ENCODE assay signal across 7 mouse cellular contexts in the genomic region with DNA sequence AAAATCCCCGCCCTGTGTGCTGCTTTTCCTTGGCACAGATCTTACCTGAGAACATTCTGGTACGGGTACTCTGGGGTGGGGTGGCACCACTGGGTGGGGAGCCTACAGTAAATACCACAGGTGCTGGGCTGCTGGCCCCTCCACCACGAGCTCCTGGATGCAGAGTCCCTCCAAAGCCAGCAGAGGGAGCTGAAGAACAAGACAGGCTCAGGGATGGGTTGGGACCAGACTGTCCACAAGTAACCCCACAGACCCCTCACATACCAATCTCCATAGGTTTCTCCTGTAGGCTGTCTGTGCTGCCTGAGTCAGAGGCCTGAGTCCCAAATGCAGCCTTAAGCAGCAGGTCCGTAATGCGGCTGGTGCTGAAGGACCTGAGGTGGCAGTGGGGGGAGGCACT. TPM values are rescaled to one million over a fixed set of nuclear protein-coding genes. Genes with fewer than 3 reads are reported as not detected.
DNase-seq lines count a peak whose midpoint lies in the region; ATAC-seq lines count a peak whose summit lies in the region.

No protein-coding gene starts in this region.

- DNase-seq in 416B (ENCODE audit: low read depth): peak; percentile 62
- DNase-seq in embryo, embryonic 10 days (ENCODE audit: low spot score): peak; percentile 79
- DNase-seq in heart, postnatal 10 days: peak; percentile 61 to 79
- peak; percentile 59 for DNase-seq in thymus, postnatal 4 days

- no peaks in the 10 kb centered on the region for H3K4me1 ChIP-seq in limb, embryonic 13.5 days
- H3K4me1 ChIP-seq in midbrain, embryonic 15.5 days: no peaks in the 10 kb centered on the region

- H3K9me3 ChIP-seq in limb, embryonic 13.5 days: no peaks in the 10 kb centered on the region
- no peaks in the 10 kb centered on the region for H3K9me3 ChIP-seq in midbrain, embryonic 15.5 days

- ATAC-seq in CD4-positive, CD25-positive, alpha-beta regulatory T cell, adult 4 months: peak; percentile 76
- peak; percentile 39; the same call in 1 of the 2 replicates for ATAC-seq in limb, embryonic 13.5 days (ENCODE audit: low FRiP score, low read depth)
- peak; percentile 30; the same call in 1 of the 2 replicates for ATAC-seq in midbrain, embryonic 15.5 days (replicated peaks)

- H3K4me3 ChIP-seq in limb, embryonic 13.5 days: no peak overlapping the region
- no peak overlapping the region for H3K4me3 ChIP-seq in midbrain, embryonic 15.5 days

- no peak overlapping the region for H3K9ac ChIP-seq in limb, embryonic 13.5 days
- H3K9ac ChIP-seq in midbrain, embryonic 15.5 days: no peak overlapping the region

- intact Hi-C loops in heart, postnatal 10 days (cut with DNase I): loop anchor here (2.0 to 5.0 kb wide), 2 partner anchors 134 to 469 kb away; no protein-coding TSS in a partner anchor

- H3K27ac ChIP-seq in limb, embryonic 13.5 days: no peak overlapping the region
- H3K27ac ChIP-seq in midbrain, embryonic 15.5 days: no peak overlapping the region

- WGBS in limb, embryonic 13.5 days: 64% methylated on average over 5 of the region's 5 CpGs
- 68% methylated on average over 5 of the region's 5 CpGs for WGBS in midbrain, embryonic 15.5 days

- peaks cover 94% of the 10 kb centered on the region for H3K36me3 ChIP-seq in limb, embryonic 13.5 days
- H3K36me3 ChIP-seq in midbrain, embryonic 15.5 days (replicated peaks): peaks cover 70% of the 10 kb centered on the region

- H3K4me2 ChIP-seq in limb, embryonic 13.5 days (replicated peaks): no peak overlapping the region
- H3K4me2 ChIP-seq in midbrain, embryonic 15.5 days: no peak overlapping the region

- no peaks in the 10 kb centered on the region for H3K27me3 ChIP-seq in limb, embryonic 13.5 days
- no peaks in the 10 kb centered on the region for H3K27me3 ChIP-seq in midbrain, embryonic 15.5 days (replicated peaks)

RNA-seq across cellular contexts. Expression of a gene that starts 8.2 kb away (rescaled TPM):
- 10 to 100 TPM; 20.6 to 24.6 TPM for polyA plus RNA-seq in CD4-positive, CD25-positive, alpha-beta regulatory T cell, adult 4 months (2017; shearing (Covaris generic))
- 10 to 100 TPM; 19.3 to 23.8 TPM for total RNA-seq in heart, postnatal 10 days (2021)
- polyA plus RNA-seq in limb, embryonic 13.5 days (2015; fragmentation: Nextera tagmentation; extraction: Ambion mirVana): 33.0 and 33.5 TPM in 2 replicates
- 23.0 and 23.1 TPM in 2 replicates for polyA plus RNA-seq in midbrain, embryonic 15.5 days (2015; fragmentation: Nextera tagmentation; extraction: Ambion mirVana)

RNA-seq across cellular contexts. Expression of a gene that starts 18.2 kb away (rescaled TPM):
- polyA plus RNA-seq in CD4-positive, CD25-positive, alpha-beta regulatory T cell, adult 4 months (2017; shearing (Covaris generic)): 10 to 100 TPM; 64.5 to 99.0 TPM
- total RNA-seq in heart, postnatal 10 days (2021): 10 to 100 TPM; 53.3 to 58.7 TPM
- 45.6 and 58.6 TPM in 2 replicates for polyA plus RNA-seq in limb, embryonic 13.5 days (2015; fragmentation: Nextera tagmentation; extraction: Ambion mirVana)
- 60.1 and 64.6 TPM in 2 replicates for polyA plus RNA-seq in midbrain, embryonic 15.5 days (2015; fragmentation: Nextera tagmentation; extraction: Ambion mirVana)

RNA-seq across cellular contexts. Expression of a gene that starts 21.2 kb away (rescaled TPM):
- 10 to 100 TPM; 10.4 to 15.7 TPM for polyA plus RNA-seq in CD4-positive, CD25-positive, alpha-beta regulatory T cell, adult 4 months (2017; shearing (Covaris generic))
- total RNA-seq in heart, postnatal 10 days (2021): 10 to 100 TPM; 70.5 to 75.6 TPM
- polyA plus RNA-seq in limb, embryonic 13.5 days (2015; fragmentation: Nextera tagmentation; extraction: Ambion mirVana): 21.5 and 22.8 TPM in 2 replicates
- 37.1 and 39.1 TPM in 2 replicates for polyA plus RNA-seq in midbrain, embryonic 15.5 days (2015; fragmentation: Nextera tagmentation; extraction: Ambion mirVana)

RNA-seq across cellular contexts. Expression of a gene that starts 50.9 kb away (rescaled TPM):
- 10 to 100 TPM; 42.4 to 43.5 TPM for polyA plus RNA-seq in CD4-positive, CD25-positive, alpha-beta regulatory T cell, adult 4 months (2017; shearing (Covaris generic))
- total RNA-seq in heart, postnatal 10 days (2021): 10 to 100 TPM; 13.7 to 18.9 TPM
- 26.5 and 30.1 TPM in 2 replicates for polyA plus RNA-seq in limb, embryonic 13.5 days (2015; fragmentation: Nextera tagmentation; extraction: Ambion mirVana)
- 6.0 and 8.6 TPM in 2 replicates for polyA plus RNA-seq in midbrain, embryonic 15.5 days (2015; fragmentation: Nextera tagmentation; extraction: Ambion mirVana)

RNA-seq across cellular contexts. Expression of a gene that starts 51.1 kb away (rescaled TPM):
- 1 to 10 TPM; 4.1 to 4.4 TPM for polyA plus RNA-seq in CD4-positive, CD25-positive, alpha-beta regulatory T cell, adult 4 months (2017; shearing (Covaris generic))
- total RNA-seq in heart, postnatal 10 days (2021): 1 to 10 TPM; 5.7 to 7.0 TPM
- polyA plus RNA-seq in limb, embryonic 13.5 days (2015; fragmentation: Nextera tagmentation; extraction: Ambion mirVana): 20.7 and 23.6 TPM in 2 replicates
- 5.0 and 6.7 TPM in 2 replicates for polyA plus RNA-seq in midbrain, embryonic 15.5 days (2015; fragmentation: Nextera tagmentation; extraction: Ambion mirVana)
